Mouse (Mus musculus) midbrain, embryonic 13.5 days (tissue): ENCODE measurements around the gene Tyw1. TPM values are rescaled to one million over a fixed set of nuclear protein-coding genes. Genes with fewer than 3 reads are reported as not detected.
A peak's percentile ranks its signal among the peaks of the same experiment; 100 is the strongest.

Experiments used
- ATAC-seq: fragments of 200-750 bp; cut with Nextera tagmentation; 2 replicates; pipeline ENCODE4 v1.8.0; 2017; ENCODE audit warnings: mild to moderate bottlenecking, moderate TSS enrichment, moderate library complexity
- H3K27ac ChIP-seq: fragments of 300-500 bp; sonication (generic); 2 replicates; pipeline ENCODE4 v1.5.1; 2015; ENCODE audit warnings: inconsistent platforms, mild to moderate bottlenecking, moderate library complexity
- H3K27me3 ChIP-seq: fragments of 300-500 bp; sonication (generic); 2 replicates; pipeline ENCODE4 v1.6.1; 2015; ENCODE audit warnings: mild to moderate bottlenecking, inconsistent platforms
- H3K36me3 ChIP-seq: fragments of 300-500 bp; sonication (generic); 2 replicates; pipeline ENCODE4 v1.6.1; 2015; ENCODE audit warnings: mild to moderate bottlenecking, inconsistent platforms
- H3K4me1 ChIP-seq: fragments of 300-500 bp; sonication (generic); replicated peaks from 2 replicates; pipeline ENCODE4 v1.6.1; 2015; ENCODE audit warnings: inconsistent platforms
- H3K4me2 ChIP-seq: fragments of 300-500 bp; sonication (generic); replicated peaks from 2 replicates; pipeline ENCODE4 v1.6.1; 2015; ENCODE audit warnings: moderate library complexity, mild to moderate bottlenecking, inconsistent platforms
- H3K4me3 ChIP-seq: fragments of 300-500 bp; sonication (generic); replicated peaks from 2 replicates; pipeline ENCODE4 v1.5.1; 2015; ENCODE audit warnings: mild to moderate bottlenecking, inconsistent platforms
- H3K9ac ChIP-seq: fragments of 300-500 bp; sonication (generic); replicated peaks from 2 replicates; pipeline ENCODE4 v1.6.1; 2015; ENCODE audit warnings: mild to moderate bottlenecking, inconsistent platforms
- H3K9me3 ChIP-seq: fragments of 300-500 bp; sonication (generic); 2 replicates; pipeline ENCODE4 v1.6.1; 2016; ENCODE audit warnings: mild to moderate bottlenecking, inconsistent platforms
- WGBS: fragments of 180-500 bp; shearing (Covaris S2); methylation state at CpG from one replicate; pipeline ENCODE4 v1.1.7; 2015; 5-methylcytosine and 5-hydroxymethylcytosine counted together
- polyA plus RNA-seq: library from polyadenylated mRNA; unstranded; fragments of >200 nt; fragmentation: Nextera tagmentation; extraction: Ambion mirVana; gene quantifications from 2 replicates; pipeline ENCODE4 v1.2.1, GENCODE M21; 2015

Tyw1 gene
- polyA plus RNA-seq, result 24.8 and 25.4 TPM in 2 replicates

DNA sequence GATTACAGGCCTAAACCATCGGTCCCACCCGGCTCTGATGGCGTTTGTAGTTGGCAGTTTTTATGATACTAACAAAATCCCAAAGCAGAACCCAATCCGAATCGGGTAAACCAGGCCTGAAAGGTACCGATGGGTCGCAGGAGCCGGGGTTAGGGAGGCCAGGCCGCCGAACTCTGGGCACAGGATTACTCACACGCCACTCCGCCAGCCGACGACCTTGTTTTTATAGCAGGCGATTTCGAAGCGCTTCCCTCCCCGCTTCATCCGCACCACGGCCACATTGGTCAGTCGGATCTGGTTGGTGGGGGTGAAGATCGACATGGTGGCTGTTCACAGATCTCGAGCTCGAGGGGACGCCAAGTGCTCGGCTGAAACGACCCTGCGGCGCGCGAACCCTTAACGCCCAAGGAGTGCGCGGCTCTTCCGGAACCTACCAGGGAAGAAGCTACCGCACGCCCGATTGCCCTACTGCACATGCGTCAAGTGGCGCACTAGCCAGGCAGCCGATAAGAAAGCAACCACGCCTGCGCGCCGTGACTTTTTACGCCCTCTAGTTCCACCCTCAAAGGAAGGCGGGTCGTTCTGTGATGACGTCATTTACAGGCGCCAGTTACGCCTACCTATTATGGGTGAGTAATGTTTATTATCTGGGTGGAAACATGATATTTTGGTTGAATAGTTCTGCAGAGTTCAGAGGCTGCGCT lies at the start of gene Tyw1, which contains the start of gene Sbds:
Gene Tyw1, plus strand, starts transcription at position 603 of the 704 bp plus-strand sequence.
Gene Sbds, minus strand, starts transcription at position 514 of the 704 bp plus-strand sequence.
- H3K4me3 ChIP-seq, result peak within 1 kb of the TSS; percentile 75
- peak; percentile 91 for ATAC-seq
- H3K4me1 ChIP-seq, result peaks cover 32% of the 10 kb centered on the region
- H3K27ac ChIP-seq, result peak within 1 kb of the TSS; percentile 80
- H3K36me3 ChIP-seq, result peaks cover 35% of the 10 kb centered on the region
- H3K4me2 ChIP-seq, result peak within 1 kb of the TSS; percentile 81
- WGBS, result under 1% methylated on average over 52 of the region's 52 CpGs
- H3K9ac ChIP-seq, result peak within 1 kb of the TSS; percentile 83
- no peaks in the 10 kb centered on the region for H3K27me3 ChIP-seq
- no peaks in the 10 kb centered on the region for H3K9me3 ChIP-seq

DNA sequence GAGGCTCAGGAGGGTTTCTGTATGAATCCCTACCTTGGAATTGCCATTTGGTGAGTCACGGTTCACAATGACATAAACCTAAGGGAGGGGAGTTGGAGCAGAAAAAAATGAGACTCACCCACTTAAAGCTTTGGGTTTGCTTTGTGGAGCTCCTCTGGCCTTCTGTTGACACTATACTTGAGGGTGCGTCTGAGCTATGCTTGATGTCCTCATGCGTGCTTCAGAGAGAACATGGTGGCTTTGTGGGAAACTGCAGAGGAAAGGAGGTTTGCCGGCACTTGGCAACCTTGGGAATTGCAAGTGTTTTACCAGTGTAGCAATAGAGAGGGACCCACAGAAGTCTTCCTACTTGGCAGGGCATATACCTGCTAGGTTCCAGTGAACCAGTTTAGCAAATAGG lies 48.1 kb upstream of the Tyw1 start:
- H3K27me3 ChIP-seq, result no peaks in the 10 kb centered on the region
- H3K4me3 ChIP-seq, result no peak overlapping the region
- 96% methylated on average over 4 of the region's 4 CpGs for WGBS
- H3K36me3 ChIP-seq, result peaks cover 72% of the 10 kb centered on the region
- no peak overlapping the region for H3K9ac ChIP-seq
- no peak overlapping the region for H3K27ac ChIP-seq
- H3K9me3 ChIP-seq, result no peaks in the 10 kb centered on the region
- no peaks in the 10 kb centered on the region for H3K4me1 ChIP-seq
- ATAC-seq, result no peak
- no peak overlapping the region for H3K4me2 ChIP-seq

DNA sequence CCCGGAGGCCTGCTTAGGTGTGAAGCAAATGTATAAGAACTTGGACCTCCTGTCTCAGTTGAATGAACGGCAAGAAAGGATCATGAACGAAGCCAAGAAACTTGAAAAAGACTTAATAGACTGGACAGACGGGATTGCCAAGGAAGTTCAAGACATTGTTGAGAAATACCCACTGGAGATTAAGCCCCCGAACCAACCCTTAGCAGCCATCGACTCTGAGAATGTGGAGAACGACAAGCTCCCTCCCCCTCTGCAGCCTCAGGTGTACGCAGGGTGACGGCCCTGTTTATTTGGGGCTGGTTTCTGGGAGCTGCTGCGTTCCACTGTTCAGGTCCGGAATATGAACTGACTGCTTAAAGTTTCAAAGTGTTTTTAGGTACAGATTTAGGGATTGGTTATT lies 42.5 kb upstream of the Tyw1 start:
- peaks cover 68% of the 10 kb centered on the region for H3K36me3 ChIP-seq
- H3K4me3 ChIP-seq, result no peak overlapping the region
- WGBS, result 89% methylated on average over 11 of the region's 11 CpGs
- no peaks in the 10 kb centered on the region for H3K4me1 ChIP-seq
- no peak for ATAC-seq
- no peak overlapping the region for H3K27ac ChIP-seq
- H3K4me2 ChIP-seq, result no peak overlapping the region
- H3K9ac ChIP-seq, result no peak overlapping the region
- no peaks in the 10 kb centered on the region for H3K27me3 ChIP-seq
- H3K9me3 ChIP-seq, result no peaks in the 10 kb centered on the region

DNA sequence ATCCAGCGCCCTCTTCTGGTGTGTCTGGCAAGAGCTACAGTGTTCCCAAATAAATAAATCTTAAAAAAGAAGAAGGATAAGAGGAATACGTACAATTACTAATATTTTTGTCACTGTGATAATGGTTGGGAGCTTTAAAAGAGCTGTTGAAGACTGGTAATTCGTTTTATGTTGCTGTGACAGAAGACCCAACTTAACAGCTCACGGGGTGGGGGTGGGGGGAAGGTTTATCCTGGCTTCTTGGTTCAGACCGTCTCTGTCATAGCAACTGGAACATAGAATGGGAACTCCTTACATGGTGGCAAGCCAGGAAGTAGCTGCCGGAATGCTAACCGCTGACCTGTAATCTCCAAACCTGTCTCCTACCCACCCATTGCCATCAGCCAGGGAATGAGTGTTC lies 38.6 kb upstream of the Tyw1 start, which contains the start of gene Tmem248:
Gene Tmem248, plus strand, starts transcription at position 301 of the 400 bp plus-strand sequence.
- Histone ChIP-seq H3K4me2 (no peak within 1 kb of the TSS), H3K27me3 (no peaks in the 10 kb centered on the region), H3K4me3 (no peak within 1 kb of the TSS), H3K27ac (no peak within 1 kb of the TSS), H3K4me1 (peaks cover 8% of the 10 kb centered on the region), H3K9ac (no peak within 1 kb of the TSS), H3K36me3 (peaks cover 31% of the 10 kb centered on the region), H3K9me3 (no peaks in the 10 kb centered on the region)
- WGBS, result 84% methylated on average over 7 of the region's 7 CpGs
- ATAC-seq, result no peak

DNA sequence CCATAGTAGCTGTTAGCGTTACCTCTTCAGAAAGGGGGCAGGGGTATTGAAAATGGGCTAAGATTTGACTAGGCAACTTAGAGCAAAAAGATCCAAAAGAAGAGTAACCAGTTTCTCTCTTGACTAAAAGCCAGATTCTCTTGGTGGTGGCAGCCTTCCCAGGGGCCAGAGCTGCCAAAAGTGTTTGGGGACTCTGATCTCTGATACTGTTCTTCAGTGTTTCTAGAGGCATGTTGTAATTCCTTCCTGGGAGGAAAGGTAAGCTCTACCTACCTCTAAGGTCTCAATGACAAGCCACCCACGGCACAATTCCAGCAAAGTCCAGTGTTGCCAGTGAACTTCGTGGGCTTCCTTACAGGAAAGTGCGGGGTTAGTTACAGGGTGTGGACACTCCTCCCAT lies 38.0 kb upstream of the Tyw1 start:
- Histone ChIP-seq H3K36me3 (peaks cover 26% of the 10 kb centered on the region), H3K27ac (no peak overlapping the region), H3K9ac (no peak overlapping the region), H3K4me2 (no peak overlapping the region), H3K4me1 (peaks cover 8% of the 10 kb centered on the region), H3K4me3 (no peak overlapping the region), H3K9me3 (no peaks in the 10 kb centered on the region), H3K27me3 (no peaks in the 10 kb centered on the region)
- 91% methylated on average over 4 of the region's 4 CpGs for WGBS
- no peak for ATAC-seq

DNA sequence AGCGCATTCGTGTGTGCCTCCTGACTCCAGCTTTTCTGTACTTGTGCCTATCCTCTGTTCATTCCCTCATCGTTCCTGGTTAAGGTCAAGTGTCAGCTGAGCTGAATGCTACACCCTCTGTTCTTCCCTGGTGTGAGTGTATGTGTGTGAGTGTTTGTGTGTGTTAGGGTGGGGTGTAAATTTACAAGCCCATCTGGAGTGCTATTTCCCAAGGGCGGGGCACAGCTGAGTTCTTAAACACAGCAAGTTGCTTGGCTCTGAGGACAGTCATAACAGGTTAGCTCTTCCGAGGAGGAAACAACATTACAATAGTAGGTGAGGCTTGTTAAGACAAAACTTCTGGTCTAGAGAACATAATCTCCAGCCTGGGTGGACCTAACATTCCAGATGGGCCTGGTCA lies 37.1 kb upstream of the Tyw1 start:
- WGBS, result 89% methylated on average over 5 of the region's 5 CpGs
- Histone ChIP-seq H3K9me3 (no peaks in the 10 kb centered on the region), H3K4me2 (no peak overlapping the region), H3K9ac (no peak overlapping the region), H3K36me3 (peaks cover 17% of the 10 kb centered on the region), H3K4me3 (no peak overlapping the region), H3K27ac (no peak overlapping the region), H3K4me1 (peaks cover 15% of the 10 kb centered on the region), H3K27me3 (no peaks in the 10 kb centered on the region)
- no peak for ATAC-seq

DNA sequence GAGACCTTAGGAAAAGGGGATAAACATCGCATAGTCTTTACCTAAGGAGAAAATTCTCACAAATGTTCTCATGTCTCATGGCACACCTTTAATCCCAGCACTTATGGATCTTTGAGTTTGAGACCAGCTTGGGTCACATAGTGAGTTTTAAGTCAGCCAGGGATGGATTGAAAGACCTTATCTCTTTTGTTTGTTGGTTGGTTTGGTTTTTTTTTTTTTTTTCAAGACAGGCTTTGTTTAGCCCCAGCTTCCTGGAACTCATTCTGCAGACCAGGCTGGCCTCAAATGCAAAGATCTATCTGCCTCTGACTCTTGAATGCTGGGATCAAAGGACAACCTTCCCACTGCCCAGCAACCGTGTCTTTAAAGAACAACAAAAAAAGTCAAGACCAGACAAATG lies 34.1 kb upstream of the Tyw1 start:
- Histone ChIP-seq H3K4me1 (peaks cover 25% of the 10 kb centered on the region), H3K4me3 (peak overlapping the region; percentile 99), H3K9me3 (no peaks in the 10 kb centered on the region), H3K9ac (peak overlapping the region; percentile 97), H3K4me2 (peak overlapping the region; percentile 70), H3K27ac (peak overlapping the region; percentile 83), H3K27me3 (no peaks in the 10 kb centered on the region), H3K36me3 (no peaks in the 10 kb centered on the region)
- 45% methylated on average over 2 of the region's 2 CpGs for WGBS
- no peak for ATAC-seq

DNA sequence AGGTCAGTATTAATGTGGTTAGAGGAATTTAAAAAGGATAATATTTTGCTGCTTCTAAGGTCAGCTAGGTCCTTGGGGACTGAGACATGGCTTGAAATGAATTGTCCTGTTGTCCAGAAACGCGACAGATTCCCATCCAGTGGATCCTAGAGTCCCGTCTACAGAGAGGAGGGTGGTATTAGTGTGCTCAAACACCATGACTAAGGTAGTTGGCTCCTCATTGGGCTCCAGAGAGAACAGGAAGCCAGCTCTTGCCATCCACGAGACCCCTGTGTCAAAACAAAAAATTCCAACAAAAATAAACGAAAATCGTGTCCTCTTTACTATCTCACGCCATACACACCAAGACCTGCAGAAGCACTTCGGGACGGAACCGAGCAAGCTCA lies 33.7 kb upstream of the Tyw1 start:
- Histone ChIP-seq H3K9ac (peak overlapping the region; percentile 97), H3K9me3 (no peaks in the 10 kb centered on the region), H3K4me1 (peaks cover 25% of the 10 kb centered on the region), H3K4me2 (peak overlapping the region; percentile 70), H3K27me3 (no peaks in the 10 kb centered on the region), H3K27ac (peak overlapping the region; percentile 83), H3K36me3 (no peaks in the 10 kb centered on the region), H3K4me3 (peak overlapping the region; percentile 99)
- peak; percentile 72; the same call in 1 of the 2 replicates for ATAC-seq
- WGBS, result under 1% methylated on average over 10 of the region's 10 CpGs

DNA sequence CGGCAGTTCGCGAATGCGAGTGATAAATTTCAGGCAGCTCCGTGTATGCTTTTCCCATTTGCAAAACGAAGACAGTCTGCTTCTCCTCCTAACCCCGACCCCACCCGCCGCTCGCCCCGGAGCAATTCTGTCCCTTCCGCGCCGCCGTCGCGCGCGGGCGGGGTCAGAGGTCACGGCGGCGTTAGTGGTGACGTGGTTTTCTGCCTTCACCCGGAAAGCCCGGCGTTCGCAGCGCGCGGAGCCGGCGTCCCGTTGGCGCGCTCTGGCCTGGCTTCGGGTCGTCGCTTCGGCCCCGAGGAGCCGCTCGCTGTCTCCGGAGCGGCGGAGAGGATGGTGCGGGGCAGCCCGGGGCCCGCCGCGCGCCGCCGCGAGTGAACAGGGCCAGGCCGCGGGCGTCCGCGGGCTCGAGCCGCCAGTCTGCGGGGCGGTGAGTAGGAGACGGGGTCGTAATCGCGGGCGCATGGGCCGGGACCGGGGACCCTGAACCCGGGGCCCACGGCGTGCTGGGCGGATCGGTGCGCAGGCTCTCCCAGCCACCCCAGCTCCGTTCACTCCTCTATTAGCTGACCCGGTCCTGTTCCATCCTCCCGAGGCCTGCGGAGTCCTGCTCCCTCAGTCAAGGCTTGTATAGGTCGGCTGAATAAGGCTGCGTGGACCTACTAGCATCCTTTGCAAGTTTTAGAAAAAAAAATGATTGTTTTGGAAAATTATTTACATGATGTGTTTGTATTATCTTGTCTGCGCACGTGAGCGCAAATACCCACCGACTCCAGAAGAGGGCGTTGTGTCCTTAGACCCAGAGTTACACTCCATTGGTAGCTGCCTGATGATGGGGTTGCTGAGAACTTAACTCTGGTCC lies 33.0 kb upstream of the Tyw1 start:
- under 1% methylated on average over 88 of the region's 88 CpGs for WGBS
- Histone ChIP-seq H3K4me1 (peaks cover 25% of the 10 kb centered on the region), H3K4me2 (peak overlapping the region; percentile 70), H3K4me3 (peak overlapping the region; percentile 99), H3K27me3 (no peaks in the 10 kb centered on the region), H3K9me3 (no peaks in the 10 kb centered on the region), H3K27ac (peak overlapping the region; percentile 83), H3K36me3 (no peaks in the 10 kb centered on the region), H3K9ac (peak overlapping the region; percentile 97)
- peak; percentile 88 for ATAC-seq

DNA sequence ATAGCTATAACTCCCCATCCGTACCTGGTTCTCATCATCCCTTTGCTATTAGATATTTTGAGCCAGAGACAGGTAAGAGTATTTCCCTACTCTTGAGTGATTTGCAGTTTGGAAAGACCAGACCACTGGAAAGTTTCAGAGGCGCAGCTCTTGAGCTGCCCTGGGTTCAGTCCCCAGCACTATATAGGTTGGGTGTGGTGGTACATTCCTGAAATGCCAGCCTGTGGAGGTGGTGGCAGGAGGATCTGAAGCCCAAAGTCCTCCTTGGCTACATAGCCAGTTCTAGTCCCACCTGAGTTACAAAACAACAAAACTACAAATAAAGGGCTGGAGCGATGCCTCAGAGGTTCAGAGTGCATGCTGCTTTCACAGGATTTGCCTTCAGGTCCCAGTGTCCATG lies 28.6 kb upstream of the Tyw1 start:
- Histone ChIP-seq H3K9ac (no peak overlapping the region), H3K4me1 (peaks cover 17% of the 10 kb centered on the region), H3K9me3 (no peaks in the 10 kb centered on the region), H3K36me3 (peaks cover 23% of the 10 kb centered on the region), H3K27ac (no peak overlapping the region), H3K4me3 (no peak overlapping the region), H3K27me3 (no peaks in the 10 kb centered on the region), H3K4me2 (no peak overlapping the region)
- no peak for ATAC-seq
- 97% methylated on average over 3 of the region's 3 CpGs for WGBS

DNA sequence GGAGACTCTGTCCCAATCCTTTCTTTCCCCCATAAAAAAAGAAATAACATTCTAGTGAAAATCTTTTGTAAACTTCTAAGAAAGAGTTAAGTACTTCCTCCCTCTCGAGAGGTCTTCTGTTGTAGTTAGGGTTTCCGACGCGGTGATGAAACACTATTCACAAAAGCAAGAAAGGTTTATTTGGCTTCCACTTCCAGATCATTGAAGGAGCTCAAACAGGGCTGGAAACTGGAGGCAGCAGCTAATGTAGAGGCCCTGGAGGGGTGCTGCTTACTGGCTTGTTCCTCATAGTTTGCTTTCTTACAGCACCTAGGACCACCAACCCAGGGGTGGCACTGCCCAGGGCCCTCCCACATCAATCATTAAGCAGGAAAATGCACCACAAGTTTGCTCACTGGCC lies 27.3 kb upstream of the Tyw1 start:
- H3K27me3 ChIP-seq, result no peaks in the 10 kb centered on the region
- H3K4me3 ChIP-seq, result no peak overlapping the region
- H3K27ac ChIP-seq, result no peak overlapping the region
- no peak overlapping the region for H3K9ac ChIP-seq
- H3K4me1 ChIP-seq, result peaks cover 12% of the 10 kb centered on the region
- no peak for ATAC-seq
- H3K36me3 ChIP-seq, result peaks cover 36% of the 10 kb centered on the region
- H3K4me2 ChIP-seq, result no peak overlapping the region
- WGBS, result 87% methylated on average over 4 of the region's 4 CpGs
- H3K9me3 ChIP-seq, result no peaks in the 10 kb centered on the region

DNA sequence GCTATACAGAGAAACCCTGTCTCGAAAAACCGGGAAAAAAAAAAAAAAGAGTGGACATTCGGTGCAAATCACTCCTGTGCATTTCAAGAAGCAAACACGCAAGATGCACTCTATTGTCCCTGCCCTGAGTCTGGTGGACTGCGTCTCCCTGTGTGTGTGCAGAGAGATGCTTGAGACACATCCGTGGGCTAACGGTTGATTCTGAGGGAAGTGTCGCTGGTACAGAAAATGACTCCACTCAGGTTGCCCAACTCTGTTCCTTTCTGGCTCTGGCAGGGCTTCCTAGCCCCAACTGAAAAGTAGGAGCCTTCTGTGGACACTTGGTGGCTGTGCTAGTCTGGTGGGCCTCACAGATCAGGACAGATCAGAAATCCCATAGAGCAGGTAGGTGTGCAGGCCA lies 19.1 kb upstream of the Tyw1 start:
- no peaks in the 10 kb centered on the region for H3K27me3 ChIP-seq
- H3K9ac ChIP-seq, result no peak overlapping the region
- peaks cover 98% of the 10 kb centered on the region for H3K36me3 ChIP-seq
- no peak overlapping the region for H3K4me2 ChIP-seq
- no peak for ATAC-seq
- H3K9me3 ChIP-seq, result no peaks in the 10 kb centered on the region
- no peak overlapping the region for H3K4me3 ChIP-seq
- no peak overlapping the region for H3K27ac ChIP-seq
- H3K4me1 ChIP-seq, result no peaks in the 10 kb centered on the region
- 94% methylated on average over 8 of the region's 8 CpGs for WGBS
